Mouse (Mus musculus): ENCODE measurements around the gene Dgkg. TPM values are rescaled to one million over a fixed set of nuclear protein-coding genes. Genes with fewer than 3 reads are reported as not detected.
A peak's percentile ranks its signal among the peaks of the same experiment; 100 is the strongest.

The Dgkg gene
- total RNA-seq, 2 experiments from 2014 or later, result 2.3 to 3.1 TPM

DNA sequence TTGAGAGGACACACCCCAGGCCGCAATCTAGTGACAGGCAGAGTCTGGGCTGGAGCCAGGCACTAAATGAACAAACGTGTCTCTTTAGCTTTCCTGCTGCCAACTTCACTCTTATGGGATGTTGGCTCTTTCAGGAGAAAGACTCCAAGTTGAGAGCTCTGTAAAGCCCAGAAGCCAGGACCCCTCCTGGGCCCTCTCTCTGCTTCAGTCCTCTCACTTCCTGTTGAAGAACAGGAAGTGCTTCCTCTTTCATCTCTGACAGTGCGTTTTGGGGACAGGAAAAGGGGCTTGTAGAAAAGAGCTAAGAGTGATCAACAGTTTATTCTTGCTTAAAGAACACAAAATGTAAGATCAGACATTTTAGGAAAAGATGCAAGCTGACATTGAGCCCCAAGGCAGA is 159.0 kb downstream of the Dgkg start:
- DNase-seq, result no peak

DNA sequence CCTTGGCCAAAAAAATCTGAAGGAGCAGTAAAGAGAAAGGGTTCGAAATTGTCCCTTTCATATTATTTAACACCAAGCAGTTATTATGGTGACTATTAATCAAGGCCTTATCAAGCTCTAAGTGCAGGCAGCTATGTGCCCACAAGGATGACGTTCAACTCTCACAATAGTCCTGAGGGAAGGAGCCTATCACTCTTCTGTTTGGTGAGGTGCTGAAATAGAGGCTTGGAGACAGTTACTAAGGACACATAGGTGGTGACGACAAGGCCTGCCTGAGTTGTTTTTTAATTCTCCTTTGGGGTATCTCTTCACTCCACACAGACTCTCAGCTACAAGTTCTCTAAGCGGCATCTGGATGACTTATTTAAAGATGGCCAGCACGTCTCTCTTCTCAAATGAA is 161.8 kb downstream of the Dgkg start:
- no peak for DNase-seq

DNA sequence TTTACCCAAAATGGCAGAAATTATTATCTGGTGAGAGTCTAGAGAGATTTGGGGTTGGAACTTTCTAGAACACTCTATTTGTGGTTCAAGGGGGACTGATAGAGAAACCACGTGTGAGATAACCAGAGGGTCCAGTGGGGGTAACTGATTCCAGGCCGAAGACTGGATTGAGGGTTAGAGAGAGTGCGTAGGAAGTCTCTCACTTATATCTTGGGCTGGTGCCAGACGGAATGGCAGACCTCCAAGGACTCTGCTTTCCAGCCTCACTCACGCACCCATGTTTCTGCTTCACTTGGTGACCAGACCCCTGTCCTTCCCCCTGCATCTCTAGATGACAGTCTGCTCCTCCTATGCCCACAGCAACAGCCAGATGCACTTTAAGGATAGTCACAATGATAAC is 162.2 kb downstream of the Dgkg start:
- DNase-seq, result peak; percentile 31

DNA sequence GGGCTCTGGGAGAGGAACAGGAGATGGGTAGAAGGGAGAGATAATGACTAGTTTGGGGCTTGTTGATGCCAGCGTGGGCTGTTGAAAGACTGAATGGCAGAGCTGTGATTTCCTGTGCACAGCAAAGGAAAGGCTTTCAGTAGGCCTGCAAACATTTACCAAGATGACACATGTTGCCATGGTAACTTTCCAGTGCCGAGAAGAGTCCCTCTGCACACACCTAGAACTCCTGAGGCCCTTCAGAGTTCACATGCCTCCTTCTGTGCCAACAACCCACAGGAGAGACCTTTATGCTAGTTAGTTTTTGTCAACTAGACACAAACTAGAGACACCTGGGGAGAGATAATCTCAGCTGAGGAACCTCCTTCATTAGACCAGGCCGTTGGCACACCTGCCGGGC is 163.6 kb downstream of the Dgkg start:
- DNase-seq, result no peak

DNA sequence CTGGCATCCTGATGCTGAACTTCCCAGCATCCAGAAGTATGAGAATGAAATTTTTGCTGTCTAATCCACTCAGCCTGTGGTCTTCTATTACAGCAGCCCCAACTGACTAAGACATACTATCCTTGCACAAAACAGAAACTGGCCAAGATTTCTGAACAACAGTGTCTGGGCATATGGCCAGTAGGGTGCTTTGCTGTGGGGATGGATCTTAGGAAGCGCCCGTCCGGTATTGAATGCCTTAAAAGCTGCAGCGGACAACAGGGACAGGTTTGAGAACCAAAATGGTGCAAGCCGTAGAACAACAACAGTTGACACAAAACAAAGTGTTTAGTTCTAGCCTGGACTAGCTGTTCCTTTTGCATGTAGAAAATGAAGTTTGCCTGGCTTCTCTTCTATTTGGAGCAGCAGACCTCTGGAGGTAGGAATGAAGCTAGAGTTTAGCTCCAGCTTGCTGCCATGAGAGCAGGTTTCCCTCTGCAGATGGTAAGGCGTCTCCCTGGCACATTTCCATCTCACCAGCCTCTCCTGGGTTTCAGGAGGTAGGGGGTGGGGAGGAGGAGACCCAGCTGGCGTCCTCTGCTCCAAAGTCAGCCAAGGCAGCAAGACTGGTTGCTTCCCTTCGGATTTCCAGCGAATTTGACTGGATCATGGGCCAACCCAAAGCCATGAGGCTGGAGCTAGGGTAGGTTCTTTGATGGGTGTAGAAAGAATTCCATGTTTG is 165.4 kb downstream of the Dgkg start:
- no peak for DNase-seq

DNA sequence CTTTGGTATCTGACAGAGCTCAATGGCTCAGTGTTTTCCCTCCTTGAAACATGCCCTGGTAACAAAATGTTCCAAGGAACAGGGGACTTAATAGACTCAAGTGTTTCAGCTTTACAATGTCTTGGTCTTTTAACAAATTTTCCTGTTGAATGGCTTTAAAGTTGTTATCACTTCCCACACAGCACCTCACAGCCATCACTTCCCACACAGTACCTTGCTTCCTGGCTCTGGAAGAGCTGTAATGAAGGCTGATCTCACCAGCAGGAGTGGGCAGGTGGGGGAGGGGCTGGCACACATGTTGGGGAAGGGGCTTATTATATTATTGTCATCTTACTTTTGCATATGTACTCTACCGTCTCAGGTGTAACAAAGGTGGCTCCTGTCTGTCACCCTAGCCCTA is 173.1 kb downstream of the Dgkg start:
- DNase-seq, result no peak

DNA sequence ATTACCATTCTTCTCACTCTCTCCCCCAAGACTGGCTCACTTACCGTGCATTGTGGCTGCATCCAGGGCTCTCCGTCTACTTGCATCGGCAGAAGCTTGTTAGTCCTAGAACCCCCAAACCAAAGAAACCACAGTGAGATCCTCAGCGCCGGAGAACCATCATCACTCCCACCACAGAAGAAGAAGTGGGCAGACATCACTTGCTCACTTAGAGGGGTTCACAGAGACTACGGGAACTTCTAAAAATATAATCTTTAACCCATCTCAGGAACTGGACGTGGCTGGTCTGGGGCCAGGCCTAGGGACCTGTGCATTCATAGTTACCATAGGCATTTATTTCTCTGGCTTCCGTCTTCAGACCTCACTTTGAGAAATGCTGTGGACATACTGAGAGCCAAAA is 177.7 kb downstream of the Dgkg start:
- no peak for DNase-seq

DNA sequence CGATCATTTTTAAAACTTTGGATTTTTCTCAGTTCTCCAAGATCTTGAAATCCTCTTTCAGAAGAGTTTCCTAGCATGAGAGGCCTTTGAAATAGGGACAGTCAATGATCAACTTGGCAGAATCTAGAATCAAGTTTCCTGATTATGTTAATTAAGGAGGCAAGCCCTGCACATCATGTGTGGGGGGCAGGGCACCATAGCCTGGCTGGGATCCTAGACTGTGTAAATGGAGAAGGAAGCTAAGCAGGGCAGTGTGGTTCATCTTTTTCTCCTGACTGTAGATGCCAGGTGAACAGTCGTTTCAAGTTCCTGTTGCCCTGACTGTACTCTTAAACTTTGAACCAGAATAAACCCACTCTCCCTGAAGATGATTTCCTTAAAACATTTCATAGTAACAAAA is 185.3 kb downstream of the Dgkg start:
- DNase-seq, result no peak

DNA sequence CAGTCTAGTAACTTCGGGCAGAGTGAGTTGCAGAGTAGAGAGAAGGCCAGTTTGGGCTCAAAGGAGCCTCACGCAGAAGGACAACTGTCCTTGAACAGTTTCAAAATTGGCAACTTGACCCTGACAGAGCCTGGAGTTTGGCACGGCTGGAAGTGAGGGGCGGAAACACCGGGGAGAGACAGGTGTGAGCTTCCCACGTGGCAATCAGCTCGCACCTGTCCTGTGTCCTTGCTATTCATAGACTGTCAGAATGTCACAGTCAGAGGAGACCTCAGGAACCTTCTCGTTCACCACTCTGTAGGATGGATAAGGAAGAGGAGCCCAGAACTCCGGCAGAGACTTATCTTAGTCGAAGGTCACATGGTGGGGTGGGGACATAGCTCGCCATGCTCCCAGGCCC is 187.6 kb downstream of the Dgkg start:
- peak; percentile 20 for DNase-seq

DNA sequence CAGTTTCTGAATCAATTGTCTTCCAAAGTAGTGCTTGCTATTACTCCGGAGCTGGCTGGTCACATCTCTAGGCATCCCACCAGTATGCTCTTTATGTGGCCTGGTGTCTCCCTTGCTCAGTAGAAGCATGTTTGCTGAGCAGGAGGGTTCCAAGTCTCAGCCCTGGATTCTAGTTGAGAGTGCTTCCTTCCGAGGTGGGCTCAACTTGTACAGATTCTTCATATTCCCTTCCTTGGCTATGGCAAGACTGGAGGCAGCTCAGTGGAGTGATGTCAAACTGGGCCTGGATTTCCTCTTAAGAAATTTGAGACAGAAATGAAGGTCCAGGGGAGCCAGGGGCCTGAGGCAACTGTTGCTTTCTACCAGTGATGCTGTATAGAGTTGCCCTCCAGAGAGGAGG is 189.9 kb downstream of the Dgkg start:
- DNase-seq, result no peak

DNA sequence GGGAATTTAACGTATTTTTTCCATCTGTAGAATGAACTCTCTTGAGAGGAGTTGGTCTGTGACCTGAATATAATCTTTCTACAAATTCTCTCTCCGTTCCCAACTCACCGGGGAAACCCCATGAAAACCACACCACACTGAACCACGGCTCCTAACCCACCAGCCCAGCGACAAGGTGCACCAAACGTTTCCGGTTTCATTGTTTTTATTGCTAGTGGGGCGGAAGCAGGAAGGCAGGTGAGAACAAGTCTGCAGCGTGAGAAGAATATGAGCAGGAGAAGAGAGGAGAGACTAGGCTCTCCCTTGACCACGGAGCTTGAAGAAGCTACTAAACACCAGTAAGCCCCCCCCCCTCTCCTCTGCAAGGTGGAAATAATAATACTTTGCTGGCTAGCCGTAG is 190.6 kb downstream of the Dgkg start:
- no peak for DNase-seq

DNA sequence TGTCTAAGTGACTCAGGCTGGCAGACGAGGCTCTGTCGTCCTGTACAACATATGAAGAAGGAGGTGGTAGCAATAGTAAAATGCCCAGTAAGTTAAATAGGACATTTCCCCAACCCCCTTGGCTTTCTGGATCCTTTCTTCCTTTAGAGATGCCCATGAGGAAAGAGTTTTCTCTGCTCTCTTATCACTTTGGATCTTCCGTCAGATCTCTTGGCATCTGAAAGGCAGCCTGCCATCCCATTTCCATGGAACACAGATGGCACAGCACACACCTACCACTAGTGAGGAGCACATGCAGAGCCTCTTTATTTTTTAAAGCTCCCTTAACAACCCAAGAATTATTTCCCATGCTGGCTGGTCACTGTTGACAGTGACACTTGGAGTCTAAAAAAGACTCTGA is 194.8 kb downstream of the Dgkg start:
- no peak for DNase-seq

DNA sequence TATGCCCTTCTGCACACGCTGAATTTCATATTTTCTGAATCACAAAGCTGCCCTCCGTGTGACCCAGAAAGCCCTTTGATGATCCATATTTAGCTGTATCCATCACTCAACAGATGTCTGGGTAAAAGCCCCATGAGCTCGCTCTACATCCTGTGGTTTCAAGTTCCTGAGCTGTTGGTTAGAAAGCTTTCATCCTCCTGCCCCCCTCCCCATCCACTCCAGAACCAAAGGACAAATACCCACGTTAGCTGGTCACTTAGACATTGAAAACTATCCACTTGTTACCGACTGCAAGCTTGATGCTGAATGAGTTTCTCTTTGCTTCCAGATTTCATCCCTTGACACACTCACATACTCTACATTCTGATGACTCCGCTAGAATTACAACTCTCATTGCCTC is 195.3 kb downstream of the Dgkg start:
- DNase-seq, result no peak

DNA sequence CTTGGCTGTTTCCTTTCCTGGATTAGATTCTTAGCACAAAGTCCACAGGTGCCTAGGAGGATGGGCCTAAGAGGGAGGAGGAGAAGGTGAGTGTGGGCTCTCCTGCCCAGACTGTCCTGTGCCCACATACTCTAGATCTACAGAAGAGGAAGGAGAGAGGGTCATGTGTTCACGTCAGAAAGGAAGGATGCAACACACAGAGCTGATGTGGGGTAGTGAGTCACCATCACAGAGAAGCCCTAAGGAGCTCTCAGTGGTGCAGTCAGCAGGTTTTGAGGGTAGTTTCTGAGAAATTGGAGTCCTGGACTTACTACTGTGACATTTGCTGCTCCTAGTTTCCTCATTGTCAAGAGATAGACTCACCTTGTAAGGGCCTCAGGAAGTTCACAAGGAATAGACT is 196.1 kb downstream of the Dgkg start:
- no peak for DNase-seq

DNA sequence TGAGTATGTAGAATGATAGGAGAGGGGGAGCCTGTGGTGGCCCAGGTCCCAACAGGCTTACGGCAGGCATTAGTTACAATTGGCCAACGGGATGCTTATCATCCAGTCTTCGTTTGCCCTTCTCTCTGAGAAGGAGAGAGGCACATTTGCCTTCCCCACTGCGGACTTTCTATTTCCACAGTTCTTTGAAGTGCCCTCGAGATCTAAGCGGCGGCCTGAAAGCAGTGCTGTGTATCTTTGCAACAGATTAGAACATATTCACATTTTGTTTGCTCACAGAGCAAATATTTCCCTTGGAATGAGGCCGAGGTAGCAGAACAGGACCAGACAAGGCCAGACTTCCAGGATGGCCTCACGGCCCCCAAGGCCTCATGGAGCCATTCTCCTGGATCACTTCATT is 204.9 kb downstream of the Dgkg start:
- DNase-seq, result no peak

DNA sequence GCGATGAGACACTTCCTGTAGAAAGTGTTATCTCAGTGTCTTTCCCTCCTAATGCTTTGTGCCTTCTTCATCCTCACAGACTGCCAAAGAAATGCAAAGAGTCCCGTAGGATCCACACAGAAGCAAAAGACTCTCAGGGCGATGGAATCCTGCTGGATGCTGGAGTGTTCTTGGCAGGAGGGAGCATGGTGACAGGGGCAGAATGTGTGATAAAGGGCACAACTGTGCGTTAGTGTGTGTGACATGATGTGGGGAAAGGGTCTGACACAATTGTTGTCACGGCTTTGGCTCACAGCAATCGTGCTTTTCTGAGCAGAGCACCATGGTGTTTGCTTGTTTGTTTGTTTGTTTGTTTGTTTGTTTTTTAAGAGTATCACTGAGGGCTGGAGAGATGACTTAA is 208.9 kb downstream of the Dgkg start:
- no peak for DNase-seq

DNA sequence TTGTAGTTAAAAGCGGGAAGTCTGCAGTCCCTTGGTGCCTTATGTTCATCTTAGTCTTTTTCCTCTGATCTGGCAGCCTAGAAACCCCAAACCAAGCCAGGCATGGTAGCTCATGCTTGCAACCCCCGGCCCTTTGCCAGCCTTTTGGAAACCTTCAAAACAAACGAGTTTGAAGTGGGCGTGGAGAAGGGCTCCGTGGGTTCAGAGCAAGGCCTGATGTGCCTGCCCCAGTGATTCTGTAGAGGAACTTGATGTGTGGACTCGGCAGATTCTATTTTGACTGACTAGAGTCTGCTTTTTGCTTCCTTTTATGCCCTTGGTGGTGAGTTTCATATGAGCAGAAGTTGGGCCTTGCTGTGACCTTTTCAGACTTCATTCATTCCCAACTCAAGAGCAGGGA is 212.2 kb downstream of the Dgkg start:
- no peak for DNase-seq

DNA sequence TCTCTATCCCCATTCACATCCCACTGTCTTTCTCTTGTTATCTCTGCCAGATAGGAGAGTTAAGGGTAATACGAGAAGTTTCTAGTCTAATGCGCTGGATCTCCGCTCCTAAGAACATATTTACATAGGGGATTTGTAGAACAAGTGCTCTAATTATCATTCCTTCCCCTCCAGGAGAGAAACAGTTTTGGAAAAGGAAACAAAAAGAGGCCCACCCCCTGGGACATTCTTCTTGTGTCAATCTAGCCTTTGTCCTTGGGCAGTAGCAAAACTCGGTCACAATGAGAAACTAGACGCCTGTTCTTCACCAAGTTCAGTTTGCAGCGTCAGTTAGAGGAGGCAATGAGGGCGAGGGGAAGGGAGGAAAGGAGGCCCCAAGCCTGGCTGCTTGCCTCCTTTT is 214.8 kb downstream of the Dgkg start:
- DNase-seq, result no peak

DNA sequence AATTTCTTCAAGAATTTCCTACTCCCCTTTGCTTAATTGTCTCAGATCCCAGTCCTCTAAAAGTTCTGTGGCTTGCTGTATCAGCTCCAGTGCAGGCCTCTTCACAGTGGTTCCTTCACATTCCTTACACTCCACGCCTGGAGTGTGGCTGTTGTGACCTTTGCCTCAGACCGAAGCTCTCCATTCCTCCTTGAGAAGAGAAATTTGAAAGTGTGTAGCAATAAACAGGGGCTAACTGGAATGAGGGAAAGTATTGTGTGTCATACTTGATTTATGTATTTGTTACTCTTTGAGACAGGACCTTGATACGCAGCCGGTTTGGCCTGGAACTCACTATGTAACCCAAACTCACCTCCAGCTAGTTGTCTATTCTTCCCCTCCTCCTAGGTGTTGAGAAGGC is 215.7 kb downstream of the Dgkg start:
- DNase-seq, result no peak

DNA sequence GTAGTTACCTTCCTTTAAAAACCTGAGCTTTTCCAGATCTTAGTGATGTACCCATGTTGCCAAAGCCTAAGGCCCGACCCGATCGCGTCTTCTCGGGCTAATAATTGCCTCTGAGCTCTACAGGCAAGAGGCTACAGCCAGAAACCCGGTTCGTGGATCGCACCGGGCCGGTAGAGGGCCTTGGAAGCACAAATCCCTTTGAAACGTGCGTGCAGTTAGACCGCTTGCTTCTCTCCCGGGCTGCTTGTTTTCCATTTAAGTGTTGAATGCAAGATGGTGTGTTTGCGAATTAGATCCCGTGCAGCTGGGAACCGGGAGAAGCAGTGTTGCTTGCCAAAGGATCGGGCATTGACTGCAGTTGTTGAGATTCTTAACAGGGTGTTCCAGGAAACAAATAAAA is 216.8 kb downstream of the Dgkg start:
- DNase-seq, result peak; percentile 64

DNA sequence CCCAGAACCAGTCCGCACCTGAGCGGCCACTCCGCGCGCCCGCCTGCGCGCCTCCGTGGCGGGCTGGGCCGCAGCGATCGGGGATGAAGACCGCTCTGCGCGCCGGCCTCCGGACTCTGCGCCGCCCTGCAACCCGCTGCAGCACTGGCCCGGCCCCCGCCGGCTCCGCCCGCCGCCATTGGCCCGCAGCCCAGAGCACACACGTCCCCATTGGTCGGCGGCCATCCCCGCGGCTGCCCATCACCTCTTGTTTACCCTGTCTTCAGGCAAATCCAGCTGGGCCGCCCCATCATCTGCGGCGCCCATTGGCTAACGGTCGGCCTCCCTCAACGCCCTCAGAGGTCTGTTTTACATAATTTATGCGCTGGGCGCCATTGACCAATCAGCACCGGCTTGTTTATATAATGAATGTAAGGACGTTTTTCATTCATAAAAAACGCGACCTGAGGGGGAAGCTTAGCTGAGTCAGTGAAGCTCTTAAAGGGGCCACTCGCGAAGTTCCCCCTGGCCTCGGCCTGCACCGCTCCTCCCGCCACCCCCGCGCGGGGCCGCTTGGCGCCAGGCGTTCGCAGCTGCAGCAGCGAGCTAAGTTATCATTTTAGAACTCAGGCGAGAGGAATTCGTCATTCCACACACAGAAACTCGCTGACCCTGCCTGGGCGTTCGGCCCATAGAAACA is 217.4 kb downstream of the Dgkg start, which contains the start of gene Etv5:
Gene Etv5 (minus strand): TSS at position 221 of the 679 bp plus-strand sequence.
- DNase-seq, result peak; percentile 99

DNA sequence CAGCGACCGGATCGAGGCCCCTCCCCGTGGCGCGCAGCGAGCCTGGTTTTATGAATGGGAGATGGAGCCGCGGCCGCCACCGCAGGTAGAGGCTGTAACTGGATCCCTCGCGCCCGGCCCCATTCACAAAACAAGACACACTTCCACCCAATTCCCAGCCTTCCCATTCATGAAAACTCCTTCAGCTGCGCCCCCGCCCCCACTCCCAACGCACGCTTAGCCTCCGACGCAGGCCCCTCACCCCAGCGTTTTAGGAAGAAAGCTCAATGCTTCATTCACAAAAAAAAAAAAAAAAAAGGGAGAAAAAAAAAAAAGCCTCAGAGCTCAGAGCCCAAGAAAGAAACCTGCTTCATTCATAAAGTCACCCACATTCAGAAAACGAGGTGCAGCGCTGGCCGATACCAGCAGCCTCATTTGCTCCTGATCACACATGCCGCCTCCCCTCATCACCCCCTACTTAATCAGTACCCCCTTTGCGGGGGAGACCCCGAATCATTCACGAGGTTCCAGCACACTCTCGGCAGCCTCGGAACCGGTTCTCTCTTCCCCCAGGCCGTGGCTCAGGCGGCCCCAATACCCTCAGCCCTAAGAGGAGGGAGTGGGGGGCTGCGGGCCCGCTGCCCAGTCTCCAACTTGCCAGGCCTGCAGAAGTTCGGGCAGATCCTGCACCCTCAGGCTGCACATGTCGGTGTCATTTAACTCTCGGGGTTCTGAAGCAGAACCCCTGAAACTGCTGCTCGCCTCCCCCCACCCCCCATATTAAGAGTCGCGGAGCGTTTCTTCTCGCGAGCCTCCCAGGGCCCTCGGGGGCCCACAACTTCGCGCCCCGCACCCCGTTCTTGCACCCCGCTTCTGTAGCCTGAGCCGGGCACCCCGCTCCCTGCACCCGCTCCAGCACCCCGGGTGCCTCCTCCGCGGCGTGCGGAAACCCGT is 218.3 kb downstream of the Dgkg start:
- DNase-seq, result peak; percentile 79

DNA sequence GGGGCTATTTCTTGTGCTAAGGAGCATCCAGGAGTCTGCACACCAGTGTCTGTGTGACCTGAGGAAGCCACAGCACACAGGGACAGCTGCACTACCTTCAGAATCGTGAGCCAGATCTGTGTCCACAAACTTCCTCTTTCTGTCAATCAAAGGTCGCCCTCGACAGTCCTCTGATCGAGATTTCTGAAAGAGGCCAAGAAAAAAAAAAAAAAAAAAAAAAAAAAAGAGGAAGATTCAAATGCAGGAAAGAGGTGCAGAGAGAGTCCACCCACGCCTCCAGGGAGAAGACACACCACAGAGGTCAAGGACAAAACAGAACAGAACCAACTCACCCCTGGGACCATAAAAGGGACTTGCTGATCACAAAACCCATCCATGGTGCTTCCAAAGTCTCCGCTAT is 220.9 kb downstream of the Dgkg start:
- no peak for DNase-seq

All from adrenal gland, postnatal 10 days (tissue).